Mouse (Mus musculus): ENCODE data around the gene B4galt7.

GRCm38 (mm10) chr13:55557499-55557898, 42.2 kb upstream of the B4galt7 start:
- TF ChIP-seq CTCF (IDR thresholded peaks at IDR 0.05; ENCODE audit: insufficient read depth, low read length) (no peak), POLR2A (IDR thresholded peaks at IDR 0.05; ENCODE audit: borderline replicate concordance, extremely low read depth, low read depth, low read length) (no peak)
